Mouse (Mus musculus) frontal cortex, postnatal 14 days (tissue): ENCODE measurements around the gene 4930590J08Rik.
A peak's percentile ranks its signal among the peaks of the same experiment; 100 is the strongest.

ENCODE experiments used
- DNase-seq, 2 experiments: peaks; one replicate each; pipeline ENCODE4 v3.0.0; 2022; ENCODE audit warnings: low spot score in 2 of 2

The 4930590J08Rik gene

GRCm38 (mm10) chr6:91963429-91963828 is 60.8 kb downstream of the 4930590J08Rik start:
- no peak for DNase-seq

- DNase-seq: no peak
These were observed 62.5 kb downstream of the 4930590J08Rik start for GRCm38 (mm10) chr6:91965060-91965459.

DNA sequence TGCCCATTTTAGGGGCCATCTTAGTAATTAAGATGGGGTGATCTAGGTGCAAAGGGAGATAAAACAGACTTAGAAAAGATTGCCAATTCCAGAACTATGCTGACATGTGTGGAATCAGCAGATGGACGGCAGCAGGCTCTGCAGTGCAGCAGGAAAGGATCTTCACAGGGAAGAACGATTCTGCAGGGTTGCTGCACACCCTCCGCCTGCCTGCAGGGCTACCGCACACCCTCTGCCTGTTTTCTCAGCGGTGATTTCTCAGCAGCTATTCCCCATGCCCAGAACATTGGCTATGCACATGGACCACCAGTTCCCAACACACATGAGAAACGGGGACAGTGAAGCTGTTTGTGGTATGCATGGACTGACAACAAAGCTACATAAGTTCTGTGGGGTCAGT is 63.4 kb downstream of the 4930590J08Rik start:
- DNase-seq: no peak

GRCm38 (mm10) chr6:91972201-91972646 is 69.6 kb downstream of the 4930590J08Rik start:
- peak in 1 of 2 experiments; percentile 13 for DNase-seq

DNA sequence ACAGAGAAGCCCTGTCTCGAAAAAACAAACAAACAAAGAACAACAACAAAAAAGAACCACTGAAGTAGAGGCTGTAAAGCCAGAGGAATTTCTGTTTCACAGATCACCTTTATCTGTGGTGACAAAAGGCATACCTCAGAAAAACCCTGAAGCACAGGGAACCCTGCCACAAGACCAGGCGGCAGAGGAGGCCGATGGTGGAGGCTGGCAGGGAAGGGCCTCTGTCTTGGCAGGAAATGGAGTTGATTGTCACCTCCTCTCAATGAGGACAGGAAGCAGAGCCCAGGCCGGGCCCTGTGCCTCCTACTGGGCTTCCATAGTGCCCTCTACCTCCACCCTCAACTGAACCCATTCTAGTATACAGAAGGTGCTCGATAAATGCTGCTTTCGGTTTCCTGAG is 71.4 kb downstream of the 4930590J08Rik start:
- DNase-seq: no peak

GRCm38 (mm10) chr6:91978371-91979300 is 76.0 kb downstream of the 4930590J08Rik start, which contains the start of gene Fgd5:
Gene Fgd5, plus strand, starts transcription at chr6:91978878.
- DNase-seq: no peak

- no peak for DNase-seq
These were observed 76.8 kb downstream of the 4930590J08Rik start for GRCm38 (mm10) chr6:91979301-91979996.

GRCm38 (mm10) chr6:91980011-91980410 is 77.4 kb downstream of the 4930590J08Rik start:
- no peak for DNase-seq

- no peak for DNase-seq
These were observed 87.5 kb downstream of the 4930590J08Rik start for GRCm38 (mm10) chr6:91990101-91990500.

GRCm38 (mm10) chr6:91992823-91993222 is 90.2 kb downstream of the 4930590J08Rik start:
- no peak for DNase-seq

DNA sequence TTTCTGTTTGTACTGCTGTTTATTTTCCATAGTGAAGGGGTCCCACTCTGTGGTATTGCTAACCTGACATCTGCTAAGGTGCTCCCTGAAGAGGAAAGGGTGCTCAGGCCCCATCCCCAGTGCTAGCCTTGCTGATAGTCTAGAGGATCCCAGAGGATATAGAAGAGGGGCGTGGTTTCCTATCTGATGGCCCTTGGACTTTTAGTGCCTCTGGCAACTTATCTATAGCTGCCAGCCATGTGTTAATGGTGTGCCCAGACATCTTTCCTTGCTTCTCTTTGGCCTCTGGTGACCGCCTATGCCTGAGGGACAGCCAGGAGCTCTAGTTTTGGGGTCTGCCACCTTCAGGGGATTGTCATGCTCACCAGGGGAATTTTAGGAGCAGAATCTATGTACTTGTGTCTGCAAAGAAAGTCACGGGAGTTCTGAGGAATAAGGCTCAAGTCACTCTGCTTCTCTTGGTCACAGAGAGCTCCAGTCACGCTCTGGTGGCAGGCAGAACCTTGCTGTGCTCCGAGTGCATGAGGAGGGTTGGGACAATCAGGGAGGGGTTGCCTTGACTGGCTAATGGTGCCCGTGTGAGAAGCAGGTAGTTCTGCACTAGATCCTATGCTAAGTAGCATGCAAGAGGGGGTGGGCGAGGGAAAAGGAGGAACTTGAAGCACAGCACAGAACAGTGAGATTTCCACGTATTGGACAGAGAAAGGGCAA is 91.3 kb downstream of the 4930590J08Rik start:
- no peak for DNase-seq

DNA sequence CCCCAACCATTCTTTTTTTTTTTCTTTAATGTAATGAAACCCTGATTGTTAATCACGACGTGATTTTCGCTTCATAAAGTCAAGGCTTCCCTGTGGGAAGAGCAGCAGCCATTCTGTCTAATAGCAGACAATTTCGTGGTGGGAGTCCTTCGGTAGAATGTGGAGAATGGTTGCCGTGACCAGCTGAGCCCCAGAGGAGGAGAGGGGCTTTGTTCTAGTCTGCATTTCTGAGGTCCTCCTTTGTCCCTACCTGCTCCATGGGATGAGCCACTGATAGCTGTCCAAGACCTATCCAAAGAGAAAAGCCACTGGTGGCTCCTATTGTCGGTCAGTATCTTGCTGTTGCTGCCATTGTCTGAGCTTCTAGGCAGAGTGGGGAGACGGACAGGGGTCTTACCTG is 93.5 kb downstream of the 4930590J08Rik start:
- DNase-seq: no peak
